Mouse (Mus musculus) ES-Bruce4 (cell line): Measurements from ENCODE around the gene Tcstv3.

Experiments used
- CTCF ChIP-seq: IDR thresholded peaks from one replicate; pipeline ENCODE4 v1.8.1; 2011; ENCODE audit warnings: low read depth, low read length
- POLR2A ChIP-seq: IDR thresholded peaks from one replicate; pipeline ENCODE4 v1.8.1; 2011; ENCODE audit warnings: low read length; ENCODE audit not compliant: insufficient read depth

GRCm38 (mm10) chr13:120310749-120311148 is 5.9 kb upstream of the Tcstv3 start:
- TF ChIP-seq CTCF (no peak), POLR2A (no peak)
